Mouse (Mus musculus): ENCODE measurements around the gene Ldlrad3.

DNA sequence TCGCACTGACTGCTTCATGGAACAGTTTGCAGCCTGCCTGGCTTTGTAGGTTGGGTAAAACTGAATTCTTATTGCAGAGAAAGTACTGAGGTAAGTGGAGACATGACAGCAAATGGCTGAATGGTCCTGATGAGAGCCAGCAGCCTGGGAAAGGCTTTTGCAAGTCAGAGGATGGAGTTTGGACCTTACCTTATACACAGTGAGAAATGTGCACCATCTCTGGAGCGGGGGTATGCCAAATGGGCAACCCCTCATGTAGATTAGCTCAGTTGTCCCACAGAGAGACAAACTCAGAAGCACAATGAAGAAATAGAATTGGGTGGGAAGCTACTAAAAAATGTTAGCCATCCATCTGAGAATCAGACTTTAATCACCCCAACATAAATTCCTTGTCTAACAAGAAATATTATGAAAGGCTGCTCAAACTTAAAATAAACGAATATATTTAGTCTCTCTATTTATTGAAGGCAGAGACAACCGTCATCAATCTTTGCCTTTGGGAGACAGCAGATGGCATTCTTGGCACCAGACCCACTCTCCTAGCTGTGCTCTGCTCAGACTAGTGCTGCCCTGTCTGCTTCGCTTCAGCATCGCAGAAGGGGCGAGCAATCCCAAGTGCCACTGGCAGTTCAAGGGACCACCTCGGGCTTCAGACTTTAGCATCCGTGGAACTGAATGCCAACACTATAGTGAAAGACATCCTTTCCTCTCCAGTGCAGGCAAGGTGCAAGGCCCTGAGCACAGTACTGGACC is 51.5 kb downstream of the Ldlrad3 start:
- no peak for TF ChIP-seq POLR2A (IDR thresholded peaks at IDR 0.05; ENCODE audit: insufficient read depth, low read depth, low read length)
- TF ChIP-seq CTCF (IDR thresholded peaks at IDR 0.05), result no peak
